Mouse (Mus musculus) brain, adult 2 months (tissue): ENCODE measurements around the gene Ptges3l.
"Not testable (repeated sequence)": the region's sequence is repeated elsewhere in the genome, so short reads cannot be mapped to it uniquely, and the experiment has no call there.

Source experiments
- DNase-seq: peaks from one replicate; pipeline ENCODE4 v3.0.0; 2011; ENCODE audit warnings: low read depth, low spot score

Ptges3l gene

DNA sequence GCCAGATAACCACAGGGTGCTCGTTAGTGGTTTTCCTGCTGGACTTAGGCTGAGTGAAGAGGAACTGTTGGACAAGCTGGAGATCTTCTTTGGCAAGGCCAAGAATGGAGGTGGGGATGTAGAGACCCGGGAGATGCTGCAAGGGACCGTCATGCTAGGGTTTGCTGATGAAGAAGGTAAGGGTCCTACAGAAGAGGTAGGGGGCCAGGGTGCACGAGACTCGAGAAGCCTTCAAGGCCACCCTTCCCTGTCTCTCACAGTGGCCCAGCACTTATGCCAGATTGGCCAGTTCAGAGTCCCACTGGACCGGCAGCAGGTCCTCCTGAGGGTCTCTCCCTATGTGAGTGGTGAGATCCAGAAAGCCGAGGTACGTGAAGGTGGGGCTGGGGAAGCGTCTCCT, 32.5 kb upstream of the Ptges3l start:
- no peak for DNase-seq

DNA sequence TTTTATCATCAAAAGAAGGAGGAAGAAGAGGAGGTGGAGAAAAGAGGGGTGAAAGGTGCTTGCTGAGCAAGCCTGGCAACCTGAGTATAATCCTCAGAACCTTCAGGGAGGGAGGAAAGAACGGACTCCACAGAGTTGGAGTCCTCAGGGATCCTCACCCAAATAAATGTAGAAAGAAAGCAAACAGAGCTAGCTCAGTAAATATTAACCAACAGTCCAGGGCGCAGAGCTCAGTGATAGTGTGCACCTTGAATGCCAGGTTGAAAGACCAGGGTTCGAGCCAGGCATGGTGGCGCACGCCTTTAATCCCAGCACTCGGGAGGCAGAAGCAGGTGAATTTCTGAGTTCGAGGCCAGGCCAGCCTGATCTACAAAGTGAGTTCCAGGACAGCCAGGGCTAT, 30.5 kb upstream of the Ptges3l start:
- no peak for DNase-seq

DNA sequence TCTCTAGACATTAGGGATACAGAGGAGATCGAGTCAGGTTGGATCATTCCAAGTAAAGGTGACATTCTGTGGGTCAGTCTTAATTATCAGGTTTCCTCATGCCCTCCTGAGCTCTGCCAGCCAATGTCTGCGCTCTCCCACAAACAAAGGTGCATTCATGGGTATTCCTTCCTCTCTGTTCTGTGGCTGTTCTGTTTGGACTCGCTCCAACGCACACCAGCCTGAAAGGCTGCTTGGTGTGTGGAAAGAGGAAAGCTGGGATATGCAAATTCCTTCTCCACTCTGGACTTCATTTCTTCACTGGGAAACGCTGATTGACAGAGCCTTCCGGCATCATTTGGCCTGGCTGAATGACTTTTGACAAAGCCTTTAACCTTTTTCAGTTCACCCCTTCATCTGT, 29.6 kb upstream of the Ptges3l start:
- no peak for DNase-seq

DNA sequence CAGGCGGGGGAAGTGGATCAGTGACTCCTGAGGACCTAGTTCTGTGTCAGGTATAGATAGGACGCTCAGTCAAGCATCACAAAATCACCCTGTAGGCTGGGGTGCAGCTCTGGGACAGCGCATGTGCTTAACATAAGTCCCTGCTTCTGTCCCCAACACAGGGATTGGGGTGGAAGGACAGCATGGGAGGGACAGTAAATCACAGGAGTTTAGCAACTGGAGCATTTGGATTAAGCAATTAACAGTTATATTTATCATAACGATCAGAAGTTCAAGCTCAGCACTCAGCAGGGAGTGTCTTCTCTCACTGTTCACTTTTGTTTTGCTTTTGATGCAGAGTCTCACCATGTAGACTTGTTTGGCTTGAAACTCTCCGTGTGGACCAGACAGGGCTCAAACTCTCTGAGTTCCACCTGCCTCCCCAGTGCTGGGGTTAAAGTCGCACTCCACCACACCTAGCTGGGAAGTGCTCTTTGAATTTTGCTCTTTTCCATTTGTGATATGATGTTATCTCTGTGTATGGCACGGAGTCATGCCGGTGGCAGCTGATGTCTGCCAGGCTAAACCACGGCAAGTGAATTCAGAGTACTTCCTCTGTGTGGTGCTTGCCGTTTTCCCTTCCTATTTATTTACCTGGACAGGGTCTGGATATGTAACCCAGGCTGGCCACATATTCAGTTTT, 27.1 kb upstream of the Ptges3l start:
- DNase-seq, result no peak

DNA sequence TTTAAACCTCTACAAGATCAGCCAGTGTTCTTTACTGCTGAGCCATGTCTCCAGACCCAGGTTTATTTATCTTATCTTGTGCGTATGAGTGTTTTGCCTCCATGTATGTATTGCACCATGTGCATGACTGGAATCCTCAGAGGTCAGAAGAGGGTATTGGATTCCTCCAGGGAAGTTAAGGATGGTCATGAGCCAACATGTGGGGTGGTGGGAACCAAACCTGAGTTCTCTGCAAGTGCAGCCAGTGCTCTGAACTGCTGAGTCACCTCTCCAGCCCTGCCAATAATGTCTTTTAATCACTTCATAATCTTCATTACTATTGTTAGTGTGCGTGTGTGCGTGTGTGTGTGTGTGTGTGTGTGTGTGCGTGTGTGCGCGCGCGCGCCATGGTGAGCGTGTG, 26.4 kb upstream of the Ptges3l start:
- DNase-seq, result no peak

DNA sequence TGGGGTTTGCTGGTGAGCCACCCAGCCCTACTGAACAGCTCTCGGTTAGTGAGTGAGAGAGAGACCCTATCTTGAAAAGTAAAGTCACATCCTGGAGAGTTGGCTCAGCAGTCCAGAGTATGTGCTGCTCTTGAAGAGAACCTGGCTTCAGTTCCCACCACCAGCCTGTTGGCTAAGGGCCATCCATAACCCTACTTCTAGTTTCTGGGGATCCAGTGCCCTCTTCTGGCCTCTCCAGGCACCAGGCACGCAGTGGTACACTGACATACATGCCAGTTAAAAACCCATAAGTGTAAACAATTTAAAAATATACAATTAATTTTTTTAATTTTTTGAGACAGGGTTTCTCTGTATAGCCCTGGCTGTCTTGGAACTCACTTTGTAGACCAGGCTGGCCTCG, 25.3 kb upstream of the Ptges3l start:
- DNase-seq, result no peak

DNA sequence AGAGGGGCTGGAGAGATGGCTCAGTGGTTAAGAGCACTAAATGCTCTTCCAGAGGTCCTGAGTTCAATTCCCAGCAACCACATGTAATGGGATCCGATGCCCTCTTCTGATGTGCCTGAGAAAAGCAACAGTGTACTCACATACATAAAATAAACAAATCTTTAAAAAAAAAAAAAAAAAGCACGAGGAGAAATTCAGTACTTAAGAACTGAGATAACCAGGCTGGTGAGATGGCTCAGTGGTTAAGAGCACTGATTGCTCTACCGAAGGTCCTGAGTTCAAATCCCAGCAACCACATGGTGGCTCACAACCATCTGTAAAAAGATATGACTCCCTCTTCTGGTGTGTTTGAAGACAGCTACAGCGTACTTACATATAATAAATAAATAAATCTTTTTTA, 24.5 kb upstream of the Ptges3l start:
- not testable (repeated sequence) for DNase-seq

DNA sequence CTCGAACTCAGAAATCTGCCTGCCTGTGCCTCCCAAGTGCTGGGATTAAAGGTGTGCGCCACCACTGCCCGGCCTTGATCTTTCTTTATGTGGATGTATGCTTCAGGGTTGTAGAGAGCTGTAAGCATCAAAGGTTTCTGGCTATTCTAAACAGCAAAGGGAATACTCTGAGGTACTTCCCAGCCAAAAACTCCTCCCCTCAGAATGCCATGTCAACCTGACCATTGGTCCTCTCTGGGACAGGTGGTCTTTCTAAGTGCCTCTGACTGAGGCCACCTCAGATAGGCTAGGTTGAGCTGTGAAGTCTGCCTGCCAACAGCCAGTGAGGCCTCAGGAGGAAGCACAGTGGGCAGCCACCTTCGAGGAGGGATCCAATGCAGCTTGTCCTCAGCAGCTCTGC, 23.8 kb upstream of the Ptges3l start:
- DNase-seq, result no peak

DNA sequence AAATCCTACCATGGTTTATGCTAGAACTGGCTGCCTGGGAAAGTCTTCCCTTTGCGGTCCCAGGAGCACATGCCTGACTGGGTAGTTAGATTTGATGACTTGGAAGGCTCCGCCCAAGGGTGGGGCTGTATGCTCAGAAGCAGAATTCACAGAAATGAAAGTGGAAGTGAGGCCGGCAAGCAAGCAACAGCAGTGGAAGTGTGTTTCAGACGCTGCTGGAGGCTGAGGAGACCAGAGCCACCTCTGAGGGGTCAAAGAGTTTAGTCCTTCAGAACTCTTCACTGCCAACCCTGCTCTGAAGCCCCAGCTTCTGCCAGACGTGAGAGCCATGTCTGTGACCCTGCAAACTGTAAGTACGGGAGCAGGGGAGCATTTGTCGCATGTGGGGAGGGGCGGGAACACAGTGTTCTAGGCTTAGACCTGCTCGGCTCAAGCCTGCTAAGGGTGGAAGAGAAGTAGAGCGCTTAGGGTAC, 23.2 kb upstream of the Ptges3l start, which contains the start of gene Ifi35:
TSS of gene Ifi35 (plus strand) at position 134 of the 473 bp plus-strand sequence.
- peak; percentile 55 for DNase-seq

DNA sequence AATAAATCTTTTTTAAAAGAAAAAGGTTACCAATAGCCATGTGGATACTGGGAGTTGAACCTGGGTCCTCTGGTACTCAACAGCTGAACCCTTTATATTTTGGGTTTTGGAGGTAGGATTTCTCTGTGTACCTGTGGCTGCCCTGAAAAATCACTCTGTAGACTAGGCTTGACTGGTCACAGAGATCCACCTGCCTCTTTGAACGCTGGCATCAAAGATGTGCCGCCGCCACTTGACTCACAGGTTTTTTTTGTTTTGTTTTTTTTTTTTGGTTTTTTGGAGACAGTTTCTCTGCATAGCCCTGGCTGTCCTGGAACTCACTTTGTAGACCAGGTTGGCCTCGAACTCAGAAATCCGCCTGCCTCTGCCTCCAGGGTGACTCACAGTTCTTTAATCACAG, 22.7 kb upstream of the Ptges3l start:
- DNase-seq, result no peak

DNA sequence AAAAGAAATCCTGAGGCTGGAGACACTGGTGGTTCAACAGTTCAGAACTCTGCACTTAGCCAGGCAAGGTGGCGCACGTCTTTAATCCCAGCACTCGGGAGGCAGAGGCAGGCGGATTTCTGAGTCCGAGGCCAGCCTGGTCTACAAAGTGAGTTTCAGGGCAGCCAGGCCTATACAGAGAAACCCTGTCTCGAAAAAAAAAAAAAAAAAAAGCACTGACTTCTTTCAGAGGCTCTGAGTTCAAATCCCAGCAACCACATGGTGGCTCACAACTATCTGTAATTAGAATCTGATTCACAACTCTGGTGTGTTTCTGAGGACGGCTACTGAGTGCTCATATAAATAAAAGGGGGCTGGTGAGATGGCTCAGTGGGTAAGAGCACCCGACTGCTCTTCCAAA, 21.7 kb upstream of the Ptges3l start:
- DNase-seq, result not testable (repeated sequence)

DNA sequence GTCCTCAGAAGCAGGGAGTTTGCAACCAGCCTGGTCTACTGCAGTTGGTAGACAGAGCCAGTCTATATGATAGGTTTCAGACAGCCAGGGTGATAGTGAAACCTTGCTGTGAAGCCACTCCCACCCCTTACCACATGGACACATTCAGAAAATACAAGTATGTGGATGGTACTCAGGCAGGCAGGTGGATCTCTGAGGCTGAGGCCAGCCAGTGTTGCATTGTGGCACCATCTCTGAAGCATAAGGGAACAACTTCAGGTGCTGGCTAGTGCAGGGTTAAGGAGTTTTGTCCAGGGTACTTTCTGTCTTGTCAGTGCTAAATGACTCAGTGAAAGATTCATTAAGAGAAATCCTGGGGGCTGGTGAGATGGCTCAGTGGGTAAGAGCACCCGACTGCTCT, 21.2 kb upstream of the Ptges3l start:
- no peak for DNase-seq

DNA sequence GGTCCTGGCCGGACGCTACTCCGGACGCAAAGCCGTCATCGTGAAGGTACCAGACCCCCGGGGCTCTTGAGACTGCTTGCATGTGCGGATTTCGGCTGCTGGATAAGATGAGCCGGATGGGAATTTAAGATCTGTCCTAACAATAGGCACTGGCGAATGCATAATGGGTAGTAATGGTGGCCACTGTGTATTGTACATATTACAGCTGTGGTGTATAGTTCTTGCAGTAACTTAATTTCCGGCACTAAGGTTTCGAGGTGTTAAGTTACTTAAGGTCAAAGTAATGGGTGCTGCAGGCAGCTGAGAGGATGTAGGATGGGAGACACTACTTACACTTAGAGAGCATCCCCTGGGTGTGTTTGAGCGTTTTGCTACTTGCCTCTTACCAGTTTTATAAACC, 17.6 kb upstream of the Ptges3l start:
- no peak for DNase-seq

DNA sequence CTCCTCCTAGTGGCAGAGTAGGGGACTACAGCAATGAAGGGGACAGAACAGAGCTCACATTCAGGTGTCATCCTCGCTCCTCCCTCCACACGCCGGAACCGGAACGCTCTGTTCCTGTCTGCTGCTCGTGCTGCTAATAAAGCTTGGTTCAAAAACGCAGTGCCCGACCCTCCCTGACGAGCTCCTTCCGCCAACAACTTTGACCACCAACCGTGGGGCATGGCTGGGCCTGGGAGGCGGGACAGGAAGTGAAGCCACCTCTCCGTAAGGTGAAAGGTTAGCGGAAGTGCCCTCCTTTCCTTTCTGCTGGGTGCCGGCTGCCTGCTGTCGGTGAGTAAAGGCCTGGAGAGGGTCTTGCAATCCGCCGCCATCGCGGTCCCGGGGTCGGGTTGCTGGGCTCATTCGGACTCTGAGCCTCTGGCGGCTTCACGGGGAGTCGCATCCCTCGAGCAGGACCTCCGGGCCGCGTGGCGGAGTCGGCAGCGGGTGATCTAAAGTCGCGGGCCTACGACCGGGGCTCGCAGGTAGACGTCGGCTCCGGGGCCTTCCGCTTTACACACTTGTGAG, 17.1 kb upstream of the Ptges3l start, which contains the start of gene Rpl27:
TSS of gene Rpl27 (plus strand) at position 172 of the 567 bp plus-strand sequence.
- peak; percentile 100 for DNase-seq

DNA sequence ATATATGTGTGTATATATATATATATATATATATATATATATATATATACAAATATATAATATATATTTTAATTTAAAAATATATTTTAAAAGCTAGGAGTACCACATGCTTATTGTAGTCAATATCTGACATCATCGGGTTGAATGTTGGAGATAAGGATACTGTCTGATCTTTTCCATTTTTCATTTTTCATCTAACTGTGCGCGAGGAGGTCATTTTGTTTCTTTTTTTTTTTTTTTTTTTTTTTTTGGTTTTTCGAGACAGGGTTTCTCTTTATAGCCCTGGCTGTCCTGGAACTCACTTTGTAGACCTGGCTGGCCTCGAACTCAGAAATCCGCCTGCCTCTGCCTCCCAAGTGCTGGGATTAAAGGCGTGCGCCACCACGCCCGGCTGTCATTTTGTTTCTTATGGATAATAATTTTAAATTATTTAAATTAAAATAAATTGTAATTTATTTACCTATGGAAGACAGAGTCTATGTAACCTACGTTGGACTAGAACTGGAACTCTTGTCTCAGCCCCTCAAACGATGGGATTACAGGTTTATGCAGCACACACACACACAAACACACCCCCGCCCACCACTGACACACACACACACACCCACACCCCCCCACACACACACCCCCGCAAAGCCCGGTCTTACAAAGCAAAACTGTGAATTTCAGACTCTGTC, 16.5 kb upstream of the Ptges3l start:
- not testable (repeated sequence) for DNase-seq

DNA sequence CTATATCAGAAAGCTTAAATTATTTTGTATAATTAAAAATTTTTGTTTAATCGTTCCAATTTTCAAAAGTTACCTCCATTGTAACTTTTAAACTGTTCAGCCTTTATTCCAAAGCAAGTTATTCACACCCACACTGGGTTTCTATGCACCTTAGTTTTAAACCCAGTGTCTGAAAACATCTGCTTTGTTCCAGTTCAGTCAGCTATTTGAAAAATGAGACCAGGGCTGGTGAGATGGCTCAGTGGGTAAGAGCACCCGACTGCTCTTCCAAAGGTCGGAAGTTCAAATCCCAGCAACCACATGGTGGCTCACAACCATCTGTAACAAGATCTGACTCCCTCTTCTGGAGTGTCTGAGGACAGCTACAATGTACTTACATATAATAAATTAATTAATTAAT, 12.9 kb upstream of the Ptges3l start:
- DNase-seq, result not testable (repeated sequence)

DNA sequence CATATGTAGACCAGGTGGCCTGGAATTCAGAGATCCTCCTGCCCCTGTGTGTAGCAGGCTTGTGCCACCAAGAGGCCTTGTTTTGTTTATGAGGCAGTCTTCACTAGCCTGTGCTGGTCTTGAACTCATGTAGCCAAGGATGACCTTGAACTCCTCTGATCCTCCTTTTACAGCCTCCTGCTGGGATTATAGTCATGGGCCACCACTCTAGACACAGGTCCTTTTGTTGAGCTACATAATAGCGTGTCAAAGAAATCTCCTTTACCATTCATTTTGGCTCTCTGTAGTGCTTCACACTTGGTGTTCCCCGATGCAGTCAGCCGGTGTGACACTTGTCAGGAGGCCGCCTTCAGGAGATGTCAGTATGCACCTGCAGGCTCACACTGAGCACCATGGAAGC, 11.8 kb upstream of the Ptges3l start:
- no peak for DNase-seq

DNA sequence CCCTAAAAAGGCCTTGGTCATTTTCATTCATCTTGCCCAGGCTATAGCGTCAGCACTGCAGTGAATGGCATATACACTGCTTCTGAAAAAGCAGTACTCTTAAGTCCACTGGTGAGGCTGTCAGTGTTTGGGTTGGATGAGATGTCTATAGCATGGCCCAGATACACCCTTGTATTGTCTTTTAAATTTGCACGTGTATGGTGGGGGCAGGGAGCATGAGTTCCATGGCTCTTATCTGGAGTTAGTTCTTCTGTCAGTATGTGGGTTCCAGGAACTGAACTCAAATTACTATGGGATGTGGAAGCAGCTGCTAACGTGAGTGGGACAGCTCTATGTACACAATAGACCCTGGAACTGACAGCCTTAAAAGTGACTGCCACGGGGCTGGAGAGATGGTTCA, 10.7 kb upstream of the Ptges3l start:
- DNase-seq, result no peak

DNA sequence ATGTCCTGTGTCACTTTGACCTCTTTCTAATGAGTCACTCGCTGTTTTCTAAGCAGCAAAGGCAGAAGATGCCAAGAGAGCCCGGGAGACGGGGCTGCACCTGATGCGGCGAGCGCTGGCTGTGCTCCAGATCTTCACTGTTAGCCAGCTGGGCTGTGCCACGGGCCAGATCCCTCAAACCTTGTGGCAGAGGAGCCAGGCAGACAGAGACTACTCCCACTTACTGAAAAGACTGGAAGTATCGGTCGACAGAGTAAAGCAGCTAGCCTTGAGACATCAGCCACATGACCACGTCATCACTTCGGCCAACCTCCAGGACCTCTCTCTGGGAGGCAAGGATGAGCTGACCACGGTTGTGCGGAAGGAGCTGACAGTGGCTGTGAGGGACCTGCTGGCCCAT, 8.3 kb upstream of the Ptges3l start:
- peak; percentile 70 for DNase-seq

DNA sequence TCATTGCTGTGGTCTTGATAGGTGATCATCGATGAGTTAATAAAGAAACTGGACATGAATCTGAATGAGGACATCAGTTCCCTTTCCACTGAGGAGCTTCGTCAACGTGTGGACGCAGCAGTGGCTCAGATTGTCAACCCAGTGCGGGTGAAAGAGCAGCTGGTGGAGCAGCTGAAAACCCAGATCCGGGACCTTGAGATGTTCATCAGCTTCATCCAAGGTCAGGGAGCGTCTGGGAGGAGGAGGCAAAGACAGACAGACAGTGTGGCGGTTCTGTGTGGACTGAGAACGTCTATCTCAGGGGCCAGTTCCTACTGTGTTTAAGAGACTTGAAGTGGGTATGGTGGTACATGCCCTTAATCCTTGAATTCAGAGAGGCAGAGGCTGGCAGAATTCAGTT, 6.2 kb upstream of the Ptges3l start:
- no peak for DNase-seq

DNA sequence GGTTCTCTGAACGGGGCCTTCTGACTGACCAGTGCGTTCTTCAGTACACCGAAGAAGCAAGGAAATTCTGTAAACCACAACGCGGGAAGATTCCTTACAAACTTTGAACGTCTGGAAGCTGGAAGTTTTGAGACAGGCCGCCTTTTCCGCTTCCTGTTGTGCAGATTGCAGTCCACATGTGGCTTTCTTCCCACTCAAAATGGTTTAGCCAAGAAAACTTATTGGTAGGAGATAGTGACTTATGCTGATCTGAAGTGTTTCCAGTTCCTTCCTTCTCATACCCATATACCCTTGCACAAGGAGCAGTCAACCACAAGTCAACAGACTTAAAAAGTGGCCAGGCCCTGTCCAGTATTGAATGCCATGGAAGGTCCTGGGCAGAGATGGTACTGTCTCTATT, 1.0 kb upstream of the Ptges3l start:
- peak; percentile 29 for DNase-seq

DNA sequence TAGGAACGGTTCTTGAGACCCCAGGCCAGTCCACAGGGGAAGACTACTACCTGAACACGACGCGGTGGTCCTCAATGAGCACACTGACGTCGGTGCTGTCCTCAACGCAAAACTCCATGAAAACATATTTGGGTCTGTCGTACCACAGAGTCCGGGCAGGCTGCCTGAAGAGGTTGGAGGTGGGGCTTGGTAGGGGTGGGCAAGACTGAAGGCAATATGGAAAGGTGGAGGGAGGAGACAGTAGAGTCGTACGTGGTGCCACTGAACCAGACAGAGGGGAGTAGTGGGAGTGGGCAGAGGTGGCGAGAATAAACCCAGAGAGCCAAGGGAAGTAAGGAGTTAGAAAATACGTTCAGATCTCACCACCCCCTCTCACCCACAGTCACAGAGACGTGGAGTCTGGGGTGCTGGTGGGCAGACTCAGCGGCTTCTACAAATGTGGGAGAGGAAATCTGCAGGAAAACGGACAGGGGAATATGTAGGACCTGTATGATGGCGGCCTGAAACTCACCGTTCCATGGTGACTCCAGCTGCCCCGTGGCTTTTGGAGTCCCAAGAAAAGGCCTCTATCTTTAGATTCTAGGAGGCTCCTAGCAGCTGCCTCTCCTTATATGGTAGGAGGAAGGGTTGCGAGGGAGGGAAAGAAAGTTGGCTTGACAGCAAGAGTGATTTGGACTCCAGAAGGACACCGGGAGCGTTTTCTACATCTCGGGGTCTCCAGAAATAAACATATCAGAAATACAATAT, 855 bp downstream of the Ptges3l start, which contains the start of gene Gm27029:
TSS of gene Gm27029 (minus strand) at position 692 of the 747 bp plus-strand sequence.
- DNase-seq, result no peak
